Mouse (Mus musculus): Measurements from ENCODE around the gene Kantr.

- TF ChIP-seq CTCF (IDR thresholded peaks at IDR 0.05; ENCODE audit: control insufficient read depth, insufficient read depth, low read length): no peak
- no peak for TF ChIP-seq POLR2A (IDR thresholded peaks at IDR 0.05; ENCODE audit: borderline replicate concordance, control insufficient read depth, low read depth, low read length)
Measured at GRCm38 (mm10) chrX:152346587-152346986, 19.3 kb upstream of the Kantr start.

Measured in bone marrow, adult 2 months (tissue).